Mouse (Mus musculus) cerebellum, postnatal 36 days (tissue): Measurements from ENCODE around the gene Adgre5.

ENCODE experiments used
- DNase-seq, 2 experiments: peaks; one replicate each; pipeline ENCODE4 v3.0.0; 2021 to 2022; ENCODE audit warnings: mixed read lengths in 2 of 2

Adgre5 gene

GRCm38 (mm10) chr8:83740976-83741741 is at the start of gene Adgre5:
Adgre5 (minus strand) TSS chr8:83741326.
- no peak for DNase-seq

- DNase-seq: no peak
Measured at GRCm38 (mm10) chr8:83789826-83790225, 48.7 kb upstream of the Adgre5 start.

GRCm38 (mm10) chr8:83785046-83785445 is 43.9 kb upstream of the Adgre5 start:
- no peak for DNase-seq

- DNase-seq: peak; percentile 93 to 95
Measured at GRCm38 (mm10) chr8:83782832-83783558, 41.9 kb upstream of the Adgre5 start.

- no peak for DNase-seq
Measured at GRCm38 (mm10) chr8:83779610-83780009, 38.5 kb upstream of the Adgre5 start.

- no peak for DNase-seq
Measured at GRCm38 (mm10) chr8:83778051-83778450, 36.9 kb upstream of the Adgre5 start.

GRCm38 (mm10) chr8:83776632-83777031 is 35.5 kb upstream of the Adgre5 start:
- DNase-seq: no peak

GRCm38 (mm10) chr8:83774221-83774620 is 33.1 kb upstream of the Adgre5 start:
- no peak for DNase-seq

GRCm38 (mm10) chr8:83773452-83773846 is 32.3 kb upstream of the Adgre5 start:
- no peak for DNase-seq

- peak; percentile 43 to 45 for DNase-seq
Measured at GRCm38 (mm10) chr8:83772701-83773451, 31.8 kb upstream of the Adgre5 start.

GRCm38 (mm10) chr8:83771791-83772190 is 30.7 kb upstream of the Adgre5 start:
- no peak for DNase-seq

- no peak for DNase-seq
Measured at GRCm38 (mm10) chr8:83770669-83771068, 29.5 kb upstream of the Adgre5 start.

GRCm38 (mm10) chr8:83769720-83770119 is 28.6 kb upstream of the Adgre5 start:
- no peak for DNase-seq

- no peak for DNase-seq
Measured at GRCm38 (mm10) chr8:83768526-83768925, 27.4 kb upstream of the Adgre5 start.

- no peak for DNase-seq
Measured at GRCm38 (mm10) chr8:83767442-83767841, 26.3 kb upstream of the Adgre5 start.

- no peak for DNase-seq
Measured at GRCm38 (mm10) chr8:83765663-83766062, 24.5 kb upstream of the Adgre5 start.

GRCm38 (mm10) chr8:83764717-83765116 is 23.6 kb upstream of the Adgre5 start:
- no peak for DNase-seq

GRCm38 (mm10) chr8:83764116-83764515 is 23.0 kb upstream of the Adgre5 start:
- no peak for DNase-seq

- DNase-seq: no peak
Measured at GRCm38 (mm10) chr8:83759231-83759759, 18.2 kb upstream of the Adgre5 start.

- no peak for DNase-seq
Measured at GRCm38 (mm10) chr8:83758298-83758697, 17.2 kb upstream of the Adgre5 start.

GRCm38 (mm10) chr8:83757084-83757607 is 16.0 kb upstream of the Adgre5 start:
- DNase-seq: no peak

- DNase-seq: no peak
Measured at GRCm38 (mm10) chr8:83756273-83756672, 15.1 kb upstream of the Adgre5 start.

GRCm38 (mm10) chr8:83754149-83754548 is 13.0 kb upstream of the Adgre5 start:
- DNase-seq: no peak
